Mouse (Mus musculus) T-cell, adult 2 months (primary cell): ENCODE results near the gene Rab6b.

ENCODE experiments used
- DNase-seq: peaks from one replicate; pipeline ENCODE4 v3.0.0; 2022; ENCODE audit warnings: low spot score

The Rab6b gene

GRCm38 (mm10) chr9:103108341-103108798, 3.2 kb upstream of the Rab6b start:
- peak; percentile 28 for DNase-seq

- no peak for DNase-seq
These were observed 2.5 kb upstream of the Rab6b start for GRCm38 (mm10) chr9:103108943-103109670.

- DNase-seq = no peak
These were observed 1.7 kb upstream of the Rab6b start for GRCm38 (mm10) chr9:103109911-103110310.

GRCm38 (mm10) chr9:103110727-103111501, 673 bp upstream of the Rab6b start:
- DNase-seq = no peak

- DNase-seq = no peak
These were observed 1.1 kb downstream of the Rab6b start for GRCm38 (mm10) chr9:103112471-103113271.

- DNase-seq = no peak
These were observed 1.8 kb downstream of the Rab6b start for GRCm38 (mm10) chr9:103113351-103113750.

GRCm38 (mm10) chr9:103114326-103114725, 2.7 kb downstream of the Rab6b start:
- DNase-seq = no peak

GRCm38 (mm10) chr9:103114901-103115300, 3.3 kb downstream of the Rab6b start:
- no peak for DNase-seq

GRCm38 (mm10) chr9:103116941-103117340, 5.4 kb downstream of the Rab6b start:
- no peak for DNase-seq

GRCm38 (mm10) chr9:103117495-103117894, 5.9 kb downstream of the Rab6b start:
- DNase-seq = no peak

GRCm38 (mm10) chr9:103117951-103118350, 6.4 kb downstream of the Rab6b start:
- DNase-seq = no peak

GRCm38 (mm10) chr9:103118651-103119275, 7.2 kb downstream of the Rab6b start:
- DNase-seq = no peak

- DNase-seq = no peak
These were observed 8.2 kb downstream of the Rab6b start for GRCm38 (mm10) chr9:103119781-103120180.

- no peak for DNase-seq
These were observed 8.6 kb downstream of the Rab6b start for GRCm38 (mm10) chr9:103120231-103120630.

GRCm38 (mm10) chr9:103121546-103121945, 10.0 kb downstream of the Rab6b start:
- DNase-seq = no peak

- DNase-seq = no peak
These were observed 13.2 kb downstream of the Rab6b start for GRCm38 (mm10) chr9:103124746-103125145.

GRCm38 (mm10) chr9:103133493-103134124, 22.0 kb downstream of the Rab6b start:
- no peak for DNase-seq

GRCm38 (mm10) chr9:103134450-103135030, 23.0 kb downstream of the Rab6b start:
- DNase-seq = peak; percentile 22

GRCm38 (mm10) chr9:103139481-103139880, 27.9 kb downstream of the Rab6b start:
- no peak for DNase-seq

- DNase-seq = no peak
These were observed 28.8 kb downstream of the Rab6b start for GRCm38 (mm10) chr9:103140384-103140783.

GRCm38 (mm10) chr9:103141266-103141665, 29.7 kb downstream of the Rab6b start:
- DNase-seq = no peak
